Mouse (Mus musculus) liver, embryonic 14.5 days (tissue): ENCODE data around the gene Gm5447. TPM values are rescaled to one million over a fixed set of nuclear protein-coding genes. Genes with fewer than 3 reads are reported as not detected.

Experiments used
- ATAC-seq: fragments of 200-750 bp; cut with Nextera tagmentation; 2 replicates; pipeline ENCODE4 v1.8.0; 2017; ENCODE audit warnings: moderate number of reproducible peaks, mild to moderate bottlenecking, moderate library complexity; ENCODE audit not compliant: insufficient read depth
- DNase-seq, 3 experiments: peaks; one replicate each; pipeline ENCODE4 v3.0.0-alpha.2; 2012 to 2013; ENCODE audit warnings: low read depth in 3 of 3, low spot score in 3 of 3
- H3K27ac ChIP-seq: fragments of 300-500 bp; sonication (generic); 2 replicates; pipeline ENCODE4 v1.5.1; 2014; ENCODE audit warnings: moderate library complexity, mild to moderate bottlenecking, control low read depth, inconsistent platforms
- H3K27me3 ChIP-seq: fragments of 300-500 bp; sonication (generic); 2 replicates; pipeline ENCODE4 v1.6.1; 2014; ENCODE audit warnings: mild to moderate bottlenecking, low read length, moderate library complexity; ENCODE audit not compliant: control insufficient read depth, insufficient read depth
- H3K36me3 ChIP-seq: fragments of 300-500 bp; sonication (generic); replicated peaks from 2 replicates; pipeline ENCODE4 v1.6.1; 2014; ENCODE audit warnings: low read depth; ENCODE audit not compliant: control insufficient read depth, insufficient read depth
- H3K4me1 ChIP-seq, 2 experiments: fragments of 200-500 bp in 1 of 2; fragments of 300-500 bp in 1 of 2; sonication (generic) in 1 of 2; replicated peaks; 2 replicates each; pipeline ENCODE4 v1.6.1; 2012 to 2014; ENCODE audit warnings: antibody characterized with exemption in 1 of 2, inconsistent platforms in 1 of 2, low read length in 1 of 2; ENCODE audit not compliant: control insufficient read depth in 2 of 2, insufficient read depth in 2 of 2
- H3K4me2 ChIP-seq: fragments of 300-500 bp; sonication (generic); 2 replicates; pipeline ENCODE4 v1.6.1; 2014; ENCODE audit warnings: low read depth, mild to moderate bottlenecking, control low read depth, moderate library complexity
- H3K4me3 ChIP-seq, 2 experiments: fragments of 200-500 bp in 1 of 2; fragments of 300-500 bp in 1 of 2; sonication (generic) in 1 of 2; 2 replicates each; pipeline ENCODE4 v1.5.1; 2012 to 2014; ENCODE audit warnings: low read depth in 2 of 2, low read length in 2 of 2, mild to moderate bottlenecking in 2 of 2, control low read depth in 1 of 2, inconsistent platforms in 1 of 2, moderate library complexity in 1 of 2; ENCODE audit not compliant: insufficient read depth in 1 of 2
- H3K9ac ChIP-seq: fragments of 300-500 bp; sonication (generic); replicated peaks from 2 replicates; pipeline ENCODE4 v1.6.1; 2014; ENCODE audit warnings: mild to moderate bottlenecking, control low read depth, moderate library complexity
- H3K9me3 ChIP-seq: fragments of 300-500 bp; sonication (generic); 2 replicates; pipeline ENCODE4 v1.6.1; 2016; ENCODE audit warnings: low read length, mixed read lengths; ENCODE audit not compliant: control insufficient read depth
- CTCF ChIP-seq: IDR thresholded peaks from 2 replicates; pipeline ENCODE4 v1.5.1; 2016; ENCODE audit warnings: antibody characterized with exemption, low read depth, control low read depth
- EP300 ChIP-seq: IDR thresholded peaks from 2 replicates; pipeline ENCODE4 v1.6.1; 2016; ENCODE audit warnings: antibody characterized with exemption, low read depth
- WGBS: fragments of 180-500 bp; shearing (Covaris S2); extraction: QIAGEN DNeasy Blood & Tissue Kit; methylation state at CpG from one replicate; pipeline ENCODE4 v1.1.7; 2014; ENCODE audit not compliant: insufficient replicate concordance; 5-methylcytosine and 5-hydroxymethylcytosine counted together
- polyA plus RNA-seq, 2 experiments: library from polyadenylated mRNA; depleted of rRNA in 1 of 2; stranded (reverse) in 1 of 2; unstranded in 1 of 2; fragments of >200 nt; fragmentation: Nextera tagmentation in 1 of 2; extraction: Ambion mirVana in 1 of 2; gene quantifications; 2 replicates each; pipeline versions ENCODE4 v1.2.1 to v1.2.3; 2012 to 2014

Gm5447 gene
- polyA plus RNA-seq, 2 experiments = not detected

DNA sequence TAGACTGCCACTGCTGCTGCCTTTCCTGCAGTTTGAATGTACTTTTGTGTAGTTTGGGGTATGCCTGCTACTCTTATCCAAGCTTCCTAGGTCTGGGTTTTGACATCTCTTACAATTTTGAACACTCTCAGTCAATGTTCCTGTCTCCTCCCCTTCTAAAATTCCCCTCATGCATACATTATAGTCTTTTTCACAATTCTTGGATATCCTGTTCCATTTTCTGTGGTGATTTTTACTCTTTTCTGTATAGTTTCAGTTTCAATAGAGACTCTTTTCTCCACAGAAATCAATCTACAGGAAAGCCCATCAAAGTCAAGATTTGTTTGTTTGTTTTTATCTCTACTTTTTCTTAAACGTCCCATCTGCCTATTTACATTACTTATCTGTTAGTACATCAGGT is 20.4 kb upstream of the Gm5447 start:
- ATAC-seq (no peak), DNase-seq (no peak)
- Histone ChIP-seq H3K36me3 (no peaks in the 10 kb centered on the region), H3K4me3 (no peak overlapping the region), H3K4me2 (no peak overlapping the region), H3K4me1 (peaks cover 5% of the 10 kb centered on the region in 2 experiments; a peak in 3 of 4 replicates), H3K27ac (no peak overlapping the region), H3K9ac (no peak overlapping the region), H3K27me3 (no peaks in the 10 kb centered on the region), H3K9me3 (no peaks in the 10 kb centered on the region)
- TF ChIP-seq EP300 = no peak
- no peak for TF ChIP-seq CTCF
- WGBS = 39% methylated on average over 1 of the region's 1 CpGs

- DNase-seq = peak; percentile 52 to 56 (median 55)
- 17% methylated on average over 2 of the region's 2 CpGs for WGBS
- H3K9ac ChIP-seq = peak overlapping the region; percentile 28; the same call in 1 of the 2 replicates
- no peaks in the 10 kb centered on the region for H3K27me3 ChIP-seq
- no peaks in the 10 kb centered on the region for H3K9me3 ChIP-seq
- peak; percentile 88 for ATAC-seq
- peak overlapping the region in 1 of 2 experiments; percentile 6; a peak in 1 of 4 replicates for H3K4me3 ChIP-seq
- TF ChIP-seq EP300 (peak; percentile 55; the same call in 1 of the 2 replicates), CTCF (peak; percentile 19; the same call in 1 of the 2 replicates)
- peak overlapping the region; percentile 76 for H3K27ac ChIP-seq
- H3K4me2 ChIP-seq = peak overlapping the region; percentile 67
- no peaks in the 10 kb centered on the region; the same call in 1 of the 2 replicates for H3K36me3 ChIP-seq
- H3K4me1 ChIP-seq = peaks cover 24 to 25% of the 10 kb centered on the region in 2 experiments
Measured at GRCm38 (mm10) chr13:30960714-30961113, 13.3 kb upstream of the Gm5447 start.

- peak; percentile 78 for ATAC-seq
- H3K27ac ChIP-seq = peak overlapping the region; percentile 76
Measured at GRCm38 (mm10) chr13:30961932-30962331, 12.1 kb upstream of the Gm5447 start.

DNA sequence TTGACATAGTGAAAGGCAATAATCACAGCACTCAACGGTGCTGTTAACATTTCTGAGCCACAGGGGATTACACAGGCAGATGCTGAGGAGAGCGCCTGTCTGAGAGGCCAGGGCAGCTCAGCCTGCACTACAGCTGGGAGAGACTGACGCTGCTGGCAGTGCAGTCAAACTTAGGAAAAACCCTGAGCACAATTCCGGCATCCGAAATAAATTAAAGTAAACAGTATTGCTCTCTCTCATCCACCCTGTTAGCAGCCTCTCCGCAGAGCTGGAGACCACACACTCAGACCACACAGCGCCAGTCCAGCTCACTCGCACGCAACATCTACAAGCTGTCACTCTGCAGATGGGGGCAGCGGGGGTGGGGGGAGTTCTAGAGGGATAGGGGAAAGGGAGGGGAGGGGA is 7.5 kb upstream of the Gm5447 start:
- Histone ChIP-seq H3K27ac (no peak overlapping the region), H3K4me3 (no peak overlapping the region), H3K9ac (no peak overlapping the region), H3K4me1 (peaks cover 14 to 19% of the 10 kb centered on the region in 2 experiments), H3K36me3 (no peaks in the 10 kb centered on the region), H3K9me3 (no peaks in the 10 kb centered on the region), H3K27me3 (no peaks in the 10 kb centered on the region), H3K4me2 (no peak overlapping the region)
- 59% methylated on average over 10 of the region's 10 CpGs for WGBS
- ATAC-seq = no peak
- DNase-seq = no peak
- TF ChIP-seq CTCF (no peak), EP300 (no peak)

More at GRCm38 (mm10) chr13:30961932-30962331, 12.1 kb upstream of the Gm5447 start:
- Histone ChIP-seq H3K27me3 (no peaks in the 10 kb centered on the region), H3K4me2 (no peak overlapping the region), H3K4me3 (no peak overlapping the region), H3K9me3 (no peaks in the 10 kb centered on the region), H3K9ac (no peak overlapping the region), H3K36me3 (no peaks in the 10 kb centered on the region; the same call in 1 of the 2 replicates), H3K4me1 (peaks cover 24 to 25% of the 10 kb centered on the region in 2 experiments)
- DNase-seq = peak in 2 of 3 experiments; percentile 32 to 33
- no peak for TF ChIP-seq EP300
- TF ChIP-seq CTCF = no peak
- 59% methylated on average over 2 of the region's 2 CpGs for WGBS

GRCm38 (mm10) chr13:30968311-30968710 is 5.7 kb upstream of the Gm5447 start:
- no peak for ATAC-seq
- Histone ChIP-seq H3K9me3 (no peaks in the 10 kb centered on the region), H3K4me1 (peaks cover 6 to 18% of the 10 kb centered on the region in 2 experiments), H3K27me3 (no peaks in the 10 kb centered on the region), H3K4me2 (no peak overlapping the region), H3K9ac (no peak overlapping the region), H3K36me3 (no peaks in the 10 kb centered on the region), H3K4me3 (no peak overlapping the region), H3K27ac (no peak overlapping the region)
- WGBS = 64% methylated on average over 4 of the region's 4 CpGs
- DNase-seq = no peak
- TF ChIP-seq EP300 (no peak), CTCF (no peak)
